In the genomic region with DNA sequence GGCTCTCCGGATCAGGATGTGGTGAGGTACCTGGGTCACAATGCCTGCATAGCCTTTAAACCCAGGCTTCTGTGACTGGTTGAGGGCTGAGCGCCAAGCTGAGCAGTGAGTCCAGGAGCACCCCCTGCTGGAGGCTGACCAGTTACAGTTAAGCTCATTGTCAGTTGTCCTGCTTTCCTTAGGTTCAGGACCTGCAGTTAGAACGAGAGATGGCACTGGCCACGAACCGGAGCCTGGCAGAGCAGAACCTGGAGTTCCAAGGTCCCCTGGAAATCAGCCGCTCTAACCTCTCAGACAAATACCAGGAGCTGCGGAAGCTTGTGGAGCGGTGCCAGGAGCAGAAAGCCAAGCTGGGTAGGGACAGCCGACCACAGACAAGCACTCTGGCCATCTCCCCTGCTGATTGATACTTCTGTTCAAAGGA, we compare ENCODE assay signal across 8 mouse cellular contexts. TPM values are rescaled to one million over a fixed set of nuclear protein-coding genes. Genes with fewer than 3 reads are reported as not detected.
DNase-seq lines count a peak whose midpoint lies in the region; ATAC-seq and TF ChIP-seq lines count a peak whose summit lies in the region.

No protein-coding gene starts in this region.

- H3K4me3 ChIP-seq in cerebellum, adult 2 months (replicated peaks; ENCODE audit: insufficient read depth, low read depth, low read length) = no peak overlapping the region
- H3K4me3 ChIP-seq in forebrain, embryonic 16.5 days (replicated peaks; ENCODE audit: low read length) = no peak overlapping the region
- H3K4me3 ChIP-seq in lung, embryonic 14.5 days (ENCODE audit: low read depth, low read length) = no peak overlapping the region

- peak overlapping the region; percentile 6 for H3K9ac ChIP-seq in forebrain, embryonic 16.5 days (replicated peaks; ENCODE audit: low read depth, low read length)
- H3K9ac ChIP-seq in lung, embryonic 14.5 days = no peak overlapping the region

- DNase-seq in MN1 (ENCODE audit: low spot score) = peak; percentile 71
- peak; percentile 90 to 91 for DNase-seq in cerebellum, adult 2 months
- DNase-seq in heart, postnatal 4 days = peak; percentile 79
- DNase-seq in layer of hippocampus, adult 18-20 months (ENCODE audit: low spot score in 2 of 2) = peak; percentile 52 to 84
- DNase-seq in lung, embryonic 14.5 days = peak; percentile 76
- peak; percentile 79 for DNase-seq in retina, embryonic 14.5 days (ENCODE audit: low spot score)
- DNase-seq in urinary bladder, postnatal 4 days (ENCODE audit: low spot score in 2 of 2) = no peak

- H3K27ac ChIP-seq in cerebellum, adult 2 months (ENCODE audit: insufficient read depth, low read length) = peak overlapping the region; percentile 96
- H3K27ac ChIP-seq in forebrain, embryonic 16.5 days (ENCODE audit: low read length) = peak overlapping the region; percentile 91
- 0 out of 2 replicates have a peak overlapping the region, but pooled peaks have one; percentile 31 for H3K27ac ChIP-seq in lung, embryonic 14.5 days (ENCODE audit: low read depth)

- peak; percentile 18; the same call in 1 of the 2 replicates for TF ChIP-seq POLR2A in cerebellum, adult 2 months (IDR thresholded peaks at IDR 0.05; ENCODE audit: borderline replicate concordance, insufficient read depth, low read length)

- peaks cover 53% of the 10 kb centered on the region for H3K4me1 ChIP-seq in cerebellum, adult 2 months (ENCODE audit: control insufficient read depth, insufficient read depth, low read length)
- H3K4me1 ChIP-seq in forebrain, embryonic 16.5 days (replicated peaks; ENCODE audit: control insufficient read depth, insufficient read depth, low read length) = peaks cover 26% of the 10 kb centered on the region
- no peaks in the 10 kb centered on the region for H3K4me1 ChIP-seq in lung, embryonic 14.5 days (ENCODE audit: insufficient read depth)

- peaks cover 12% of the 10 kb centered on the region for H3K36me3 ChIP-seq in forebrain, embryonic 16.5 days (ENCODE audit: control insufficient read depth, insufficient read depth)
- peaks cover 52% of the 10 kb centered on the region for H3K36me3 ChIP-seq in lung, embryonic 14.5 days (ENCODE audit: insufficient read depth)

- TF ChIP-seq CTCF in cerebellum, adult 2 months (IDR thresholded peaks at IDR 0.05; ENCODE audit: borderline replicate concordance, insufficient read depth, low read depth, low read length) = peak; percentile 80
- TF ChIP-seq CTCF in lung, embryonic 14.5 days (IDR thresholded peaks at IDR 0.05; ENCODE audit: low read depth) = peak; percentile 77

- ATAC-seq in forebrain, embryonic 16.5 days = peak; percentile 43
- peak; percentile 42; the same call in 1 of the 2 replicates for ATAC-seq in lung, embryonic 14.5 days (ENCODE audit: insufficient read depth)

- no peak overlapping the region for H3K4me2 ChIP-seq in forebrain, embryonic 16.5 days (ENCODE audit: low read length)
- no peak overlapping the region for H3K4me2 ChIP-seq in lung, embryonic 14.5 days

- 2% methylated on average over 9 of the region's 9 CpGs for WGBS in cerebellum, adult 2 months
- WGBS in forebrain, embryonic 16.5 days = 37% methylated on average over 9 of the region's 9 CpGs
- 78% methylated on average over 9 of the region's 9 CpGs for WGBS in lung, embryonic 14.5 days

- no peaks in the 10 kb centered on the region for H3K9me3 ChIP-seq in forebrain, embryonic 16.5 days (ENCODE audit: control insufficient read depth, low read length)
- H3K9me3 ChIP-seq in lung, embryonic 14.5 days (ENCODE audit: low read depth, low read length) = no peaks in the 10 kb centered on the region

- no peaks in the 10 kb centered on the region for H3K27me3 ChIP-seq in cerebellum, adult 2 months (ENCODE audit: control insufficient read depth, insufficient read depth, low read length)
- no peaks in the 10 kb centered on the region for H3K27me3 ChIP-seq in forebrain, embryonic 16.5 days (replicated peaks; ENCODE audit: control insufficient read depth, insufficient read depth, low read length)
- no peaks in the 10 kb centered on the region for H3K27me3 ChIP-seq in lung, embryonic 14.5 days (ENCODE audit: insufficient read depth, low read length)

RNA-seq across cellular contexts. Expression of gene Vps37c, which starts 21.6 kb away (rescaled TPM):
- polyA plus RNA-seq in cerebellum, adult 2 months (2012; rRNA removed) = 30.6 and 31.4 TPM in 2 replicates
- 38.3 and 40.5 TPM in 2 replicates for polyA plus RNA-seq in forebrain, embryonic 16.5 days (2015; fragmentation: Nextera tagmentation; extraction: Ambion mirVana)
- 10 to 100 TPM; 26.1 to 27.9 TPM for total RNA-seq in heart, postnatal 4 days (2021)
- total RNA-seq in layer of hippocampus, adult 18-20 months (2021) = 10 to 100 TPM; 19.3 to 23.1 TPM
- 30.3 and 33.1 TPM in 2 replicates for polyA plus RNA-seq in lung, embryonic 14.5 days (2014; fragmentation: Nextera tagmentation; extraction: Ambion mirVana)

RNA-seq across cellular contexts. Expression of gene Cd5, which starts 28.7 kb away (rescaled TPM):
- 0.43 and 0.54 TPM in 2 replicates for polyA plus RNA-seq in cerebellum, adult 2 months (2012; rRNA removed)
- polyA plus RNA-seq in forebrain, embryonic 16.5 days (2015; fragmentation: Nextera tagmentation; extraction: Ambion mirVana) = 0.06 and 0.10 TPM in 2 replicates
- total RNA-seq in heart, postnatal 4 days (2021) = under 1 TPM; 0.34 to 0.95 TPM
- not detected for total RNA-seq in layer of hippocampus, adult 18-20 months (2021)
- polyA plus RNA-seq in lung, embryonic 14.5 days (2014; fragmentation: Nextera tagmentation; extraction: Ambion mirVana) = 0.39 and 0.63 TPM in 2 replicates

RNA-seq across cellular contexts. Expression of gene Pga5, which starts 32.2 kb away (rescaled TPM):
- not detected in 2 replicates for polyA plus RNA-seq in cerebellum, adult 2 months (2012; rRNA removed)
- not detected in 2 replicates for polyA plus RNA-seq in forebrain, embryonic 16.5 days (2015; fragmentation: Nextera tagmentation; extraction: Ambion mirVana)
- total RNA-seq in heart, postnatal 4 days (2021) = not detected
- total RNA-seq in layer of hippocampus, adult 18-20 months (2021) = not detected
- not detected in 2 replicates for polyA plus RNA-seq in lung, embryonic 14.5 days (2014; fragmentation: Nextera tagmentation; extraction: Ambion mirVana)

Comparison
In these comparisons a context has a peak if more than half of its experiments do, and no peak if none do; other contexts are left out.
1. DNase-seq: peak in MN1 (single experiment), cerebellum, adult 2 months (2 of 2), heart, postnatal 4 days (single experiment), layer of hippocampus, adult 18-20 months (2 of 2), lung, embryonic 14.5 days (single experiment) and retina, embryonic 14.5 days (single experiment); none in urinary bladder, postnatal 4 days (0 of 2).
2. H3K27ac ChIP-seq: peak in every context shown above with its lines; median percentile 96 in cerebellum, adult 2 months; 91 in forebrain, embryonic 16.5 days; 31 in lung, embryonic 14.5 days.